Mouse (Mus musculus): ENCODE results near the gene E130308A19Rik.
A peak's percentile ranks its signal among the peaks of the same experiment; 100 is the strongest.
"Not testable (repeated sequence)": the region's sequence is repeated elsewhere in the genome, so short reads cannot be mapped to it uniquely, and the experiment has no call there.

The E130308A19Rik gene

GRCm38 (mm10) chr4:59783685-59784279 lies 157.8 kb downstream of the E130308A19Rik start:
- peak; percentile 99 for DNase-seq (ENCODE audit: low read depth, low spot score)

- no peak for DNase-seq (ENCODE audit: low read depth, low spot score)
Observed at GRCm38 (mm10) chr4:59785412-59785811, 159.4 kb downstream of the E130308A19Rik start.

- DNase-seq (ENCODE audit: low read depth, low spot score), result peak; percentile 72
Observed at GRCm38 (mm10) chr4:59786661-59787060, 160.7 kb downstream of the E130308A19Rik start.

- DNase-seq (ENCODE audit: low read depth, low spot score), result no peak
Observed at GRCm38 (mm10) chr4:59787126-59787525, 161.1 kb downstream of the E130308A19Rik start.

- no peak for DNase-seq (ENCODE audit: low read depth, low spot score)
Observed at GRCm38 (mm10) chr4:59789015-59789414, 163.0 kb downstream of the E130308A19Rik start.

- not testable (repeated sequence) for DNase-seq (ENCODE audit: low read depth, low spot score)
Observed at GRCm38 (mm10) chr4:59793626-59794025, 167.6 kb downstream of the E130308A19Rik start.

GRCm38 (mm10) chr4:59794116-59794515 lies 168.1 kb downstream of the E130308A19Rik start:
- DNase-seq (ENCODE audit: low read depth, low spot score), result no peak

GRCm38 (mm10) chr4:59795788-59796455 lies 169.9 kb downstream of the E130308A19Rik start:
- DNase-seq (ENCODE audit: low read depth, low spot score), result no peak

GRCm38 (mm10) chr4:59800181-59800580 lies 174.2 kb downstream of the E130308A19Rik start:
- no peak for DNase-seq (ENCODE audit: low read depth, low spot score)

GRCm38 (mm10) chr4:59801489-59801888 lies 175.5 kb downstream of the E130308A19Rik start, which contains the start of gene Inip:
Inip (minus strand) TSS chr4:59801589.
- no peak for DNase-seq (ENCODE audit: low read depth, low spot score)

- DNase-seq (ENCODE audit: low read depth, low spot score), result no peak
Observed at GRCm38 (mm10) chr4:59802107-59802506, 176.1 kb downstream of the E130308A19Rik start.

GRCm38 (mm10) chr4:59802792-59803191 lies 176.8 kb downstream of the E130308A19Rik start:
- no peak for DNase-seq (ENCODE audit: low read depth, low spot score)

GRCm38 (mm10) chr4:59803358-59803757 lies 177.3 kb downstream of the E130308A19Rik start:
- no peak for DNase-seq (ENCODE audit: low read depth, low spot score)

- DNase-seq (ENCODE audit: low read depth, low spot score), result no peak
Observed at GRCm38 (mm10) chr4:59804754-59805153, 178.7 kb downstream of the E130308A19Rik start.

GRCm38 (mm10) chr4:59805181-59805967 lies 179.4 kb downstream of the E130308A19Rik start, which contains the start of gene Snx30:
Snx30 (plus strand) TSS chr4:59805840.
- peak; percentile 92 for DNase-seq (ENCODE audit: low read depth, low spot score)

- DNase-seq (ENCODE audit: low read depth, low spot score), result peak; percentile 55
Observed at GRCm38 (mm10) chr4:59805968-59806878, 180.2 kb downstream of the E130308A19Rik start.

- no peak for DNase-seq (ENCODE audit: low read depth, low spot score)
Observed at GRCm38 (mm10) chr4:59806879-59807195, 180.8 kb downstream of the E130308A19Rik start.

GRCm38 (mm10) chr4:59807521-59807920 lies 181.5 kb downstream of the E130308A19Rik start:
- no peak for DNase-seq (ENCODE audit: low read depth, low spot score)

GRCm38 (mm10) chr4:59808396-59808795 lies 182.4 kb downstream of the E130308A19Rik start:
- DNase-seq (ENCODE audit: low read depth, low spot score), result no peak

All from mesoderm, embryonic 11.5 days (tissue).